Mouse (Mus musculus) cerebellum, adult 2 months (tissue): ENCODE data around the gene Gm19345. TPM values are rescaled to one million over a fixed set of nuclear protein-coding genes. Genes with fewer than 3 reads are reported as not detected.
A peak's percentile ranks its signal among the peaks of the same experiment; 100 is the strongest.

ENCODE experiments used
- DNase-seq, 2 experiments: peaks; one replicate each; pipeline ENCODE4 v3.0.0; 2021
- H3K27ac ChIP-seq: fragments of 200-500 bp; 2 replicates; pipeline ENCODE4 v1.5.1; 2012; ENCODE audit warnings: low read length, control low read depth, inconsistent platforms; ENCODE audit not compliant: insufficient read depth
- H3K27me3 ChIP-seq: fragments of 200-500 bp; 2 replicates; pipeline ENCODE4 v1.6.1; 2012; ENCODE audit warnings: inconsistent platforms, mild to moderate bottlenecking, low read length, moderate library complexity; ENCODE audit not compliant: control insufficient read depth, insufficient read depth
- H3K4me1 ChIP-seq: fragments of 200-500 bp; 2 replicates; pipeline ENCODE4 v1.6.1; 2011; ENCODE audit warnings: low read length; ENCODE audit not compliant: control insufficient read depth, insufficient read depth
- H3K4me3 ChIP-seq: fragments of 200-500 bp; replicated peaks from 2 replicates; pipeline ENCODE3; 2011; ENCODE audit warnings: mild to moderate bottlenecking, low read depth, low read length, control low read depth; ENCODE audit not compliant: insufficient read depth
- CTCF ChIP-seq: fragments of 200-500 bp; IDR thresholded peaks from 2 replicates; pipeline ENCODE4 v1.5.1; 2011; ENCODE audit warnings: low read depth, mild to moderate bottlenecking, control low read depth, low read length, moderate library complexity, borderline replicate concordance; ENCODE audit not compliant: insufficient read depth
- POLR2A ChIP-seq: fragments of 200-500 bp; IDR thresholded peaks from 2 replicates; pipeline ENCODE4 v1.6.1; 2011; ENCODE audit warnings: low read length, control low read depth, borderline replicate concordance; ENCODE audit not compliant: insufficient read depth
- WGBS: fragments of 180-500 bp; shearing (Covaris S2); methylation state at CpG from one replicate; pipeline ENCODE4 v1.1.7; 2018; 5-methylcytosine and 5-hydroxymethylcytosine counted together
- polyA plus RNA-seq: library from polyadenylated mRNA; depleted of rRNA; stranded (reverse); fragments of >200 nt; gene quantifications from 2 replicates; pipeline ENCODE4 v1.2.3, GENCODE M21; 2012

Gm19345 gene
- polyA plus RNA-seq, 1 experiment = 8.2 TPM

DNA sequence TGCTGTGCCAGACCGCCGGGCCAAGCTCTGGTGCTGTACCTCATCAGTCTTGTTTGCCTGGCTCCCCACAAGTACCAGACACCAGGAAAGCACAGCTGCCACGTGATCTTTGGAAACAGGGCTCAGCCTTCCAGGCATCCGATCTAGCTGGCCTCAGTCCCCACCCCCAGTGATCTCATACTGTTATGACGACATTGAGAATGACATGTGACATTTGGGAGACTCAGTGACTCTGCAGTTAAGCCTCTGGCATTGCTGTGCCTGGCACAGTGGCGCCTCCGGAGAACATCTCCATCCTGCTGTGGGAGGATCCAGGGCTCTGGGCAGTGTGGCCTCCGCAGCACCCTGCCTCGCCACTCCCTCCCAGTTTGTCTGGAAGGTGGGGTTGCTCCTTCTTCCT lies 20.0 kb upstream of the Gm19345 start:
- H3K27ac ChIP-seq = no peak overlapping the region
- H3K27me3 ChIP-seq = no peaks in the 10 kb centered on the region
- no peak for DNase-seq
- peaks cover 6% of the 10 kb centered on the region; the same call in 1 of the 2 replicates for H3K4me1 ChIP-seq
- H3K4me3 ChIP-seq = no peak overlapping the region
- TF ChIP-seq POLR2A (no peak), CTCF (no peak)
- WGBS = 28% methylated on average over 9 of the region's 9 CpGs

DNA sequence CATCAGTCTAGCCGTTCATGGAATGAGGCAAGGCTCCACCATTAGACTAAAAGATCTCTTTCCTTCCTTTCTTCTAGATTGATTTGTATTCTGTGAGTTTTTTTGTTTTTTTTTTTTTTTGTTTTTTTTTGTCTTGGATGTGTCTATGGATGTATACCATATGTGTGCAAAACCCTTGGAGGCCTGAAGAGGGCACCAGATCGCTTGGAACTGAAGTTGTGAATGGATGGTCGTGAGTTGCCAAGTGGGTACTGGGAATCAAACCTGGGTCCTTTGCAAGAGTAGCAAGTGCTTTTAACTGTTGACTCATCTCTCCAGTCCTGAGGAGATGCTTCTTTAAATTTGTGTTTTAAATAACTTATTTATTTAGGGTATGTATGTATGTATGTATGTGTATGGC lies 17.7 kb upstream of the Gm19345 start:
- H3K27me3 ChIP-seq = no peaks in the 10 kb centered on the region
- H3K4me3 ChIP-seq = no peak overlapping the region
- H3K4me1 ChIP-seq = peaks cover 6% of the 10 kb centered on the region; the same call in 1 of the 2 replicates
- DNase-seq = no peak
- no peak overlapping the region for H3K27ac ChIP-seq
- WGBS = 66% methylated on average over 3 of the region's 3 CpGs
- TF ChIP-seq CTCF (no peak), POLR2A (no peak)

DNA sequence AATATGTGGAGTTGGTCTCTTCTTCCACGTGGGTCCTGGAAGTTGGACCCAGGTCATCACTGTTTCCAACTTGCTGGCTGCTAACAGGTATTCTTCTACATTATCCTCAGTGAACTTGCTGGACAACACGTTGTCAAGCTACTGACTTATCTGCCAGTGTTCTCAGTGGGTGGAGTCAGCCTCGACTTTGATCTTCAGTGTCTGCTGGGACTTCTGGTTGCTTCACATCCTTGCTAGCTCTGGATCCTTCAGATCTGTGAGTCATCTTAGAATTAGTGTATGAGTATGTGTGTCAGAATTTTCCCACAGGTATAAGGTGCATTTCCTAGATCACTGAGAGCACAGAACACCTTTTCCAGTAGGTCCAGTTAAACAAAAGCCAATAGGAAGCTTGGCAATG lies 15.0 kb upstream of the Gm19345 start:
- no peak for TF ChIP-seq POLR2A
- TF ChIP-seq CTCF = no peak

DNA sequence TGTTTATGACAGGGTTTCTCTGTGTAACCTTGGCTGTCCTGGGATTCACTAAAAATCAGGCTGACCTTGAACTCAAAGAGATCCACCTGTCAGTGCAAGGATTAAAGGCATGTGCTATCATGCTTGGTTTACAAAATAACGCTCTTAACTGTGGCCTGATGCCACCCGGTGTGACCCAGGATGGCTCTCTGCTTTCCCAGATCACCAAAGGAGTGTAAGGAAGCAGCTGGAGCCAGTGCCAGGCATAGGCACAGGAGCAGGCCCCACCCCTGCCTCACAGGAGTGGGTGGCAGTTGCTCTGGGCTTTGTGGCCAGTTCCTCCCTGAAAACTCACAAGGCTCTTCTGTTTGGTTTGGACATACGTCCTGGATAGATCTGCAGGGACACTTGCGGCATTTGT lies 11.4 kb upstream of the Gm19345 start:
- no peak for DNase-seq
- Histone ChIP-seq H3K27me3 (no peaks in the 10 kb centered on the region), H3K4me3 (no peak overlapping the region), H3K27ac (no peak overlapping the region), H3K4me1 (no peaks in the 10 kb centered on the region)
- TF ChIP-seq CTCF = no peak
- TF ChIP-seq POLR2A = no peak
- 70% methylated on average over 4 of the region's 4 CpGs for WGBS

More for the DNA sequence above, 15.0 kb upstream of the Gm19345 start:
- no peak overlapping the region for H3K27ac ChIP-seq
- no peak overlapping the region for H3K4me3 ChIP-seq
- no peaks in the 10 kb centered on the region for H3K4me1 ChIP-seq
- no peak for DNase-seq
- WGBS = 57% methylated on average over 3 of the region's 3 CpGs
- no peaks in the 10 kb centered on the region for H3K27me3 ChIP-seq

DNA sequence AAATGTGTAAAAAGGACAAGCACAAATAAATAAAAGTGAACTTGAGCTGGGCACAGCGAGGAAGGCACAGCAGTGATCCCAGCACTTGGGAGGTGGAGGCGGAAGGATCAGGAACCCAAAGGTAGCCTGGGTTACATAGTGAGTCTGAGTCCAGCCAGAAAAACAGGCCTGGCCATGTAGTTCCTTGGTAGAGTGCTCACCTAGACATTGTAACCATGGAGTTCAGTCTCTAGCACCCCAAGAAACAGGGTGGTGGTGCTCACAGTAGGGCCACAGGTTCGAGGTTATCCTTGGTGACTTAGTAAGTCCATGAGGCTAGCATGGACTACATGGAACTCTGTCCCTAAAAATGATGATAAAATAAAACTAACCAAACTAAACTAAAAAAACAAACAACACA lies 10.9 kb upstream of the Gm19345 start:
- no peaks in the 10 kb centered on the region for H3K27me3 ChIP-seq
- 79% methylated on average over 3 of the region's 3 CpGs for WGBS
- no peak overlapping the region for H3K4me3 ChIP-seq
- H3K4me1 ChIP-seq = no peaks in the 10 kb centered on the region
- no peak for DNase-seq
- TF ChIP-seq POLR2A (no peak), CTCF (no peak)
- H3K27ac ChIP-seq = no peak overlapping the region

DNA sequence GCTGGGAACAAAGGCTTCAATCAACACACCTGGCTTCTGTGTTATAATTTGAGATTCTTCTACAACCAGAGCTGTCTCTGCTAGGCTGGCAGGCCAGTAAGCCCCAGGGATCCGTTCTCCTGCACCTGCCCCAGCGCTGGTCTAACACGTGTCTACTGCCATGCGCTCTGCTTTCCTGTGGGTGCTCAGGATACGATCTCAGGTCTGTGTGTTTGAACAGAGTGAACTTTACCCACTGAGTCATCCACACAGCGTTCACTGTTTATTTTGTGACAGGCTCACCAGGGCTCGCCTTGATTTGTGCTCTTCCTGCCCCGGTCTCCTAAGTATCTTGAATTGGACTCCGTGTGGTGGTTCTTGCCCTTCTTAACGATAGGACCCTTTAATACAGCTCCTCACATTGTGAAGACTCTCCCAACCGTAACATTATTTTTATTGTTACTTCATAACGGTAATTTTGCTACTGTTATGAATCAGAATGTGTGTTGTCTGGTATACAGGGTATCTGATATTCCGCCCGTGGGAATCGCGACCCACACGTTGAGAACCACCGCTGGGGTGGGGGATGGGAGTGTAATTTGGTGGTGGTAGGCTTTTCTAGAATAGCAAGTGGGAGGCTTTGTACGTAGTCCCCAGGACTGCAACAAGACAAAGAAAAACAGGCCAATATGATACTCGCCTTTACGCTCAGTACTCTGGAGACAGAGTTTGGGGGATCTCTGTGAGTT lies 10.0 kb upstream of the Gm19345 start:
- H3K27me3 ChIP-seq = no peaks in the 10 kb centered on the region
- DNase-seq = no peak
- H3K4me3 ChIP-seq = no peak overlapping the region
- WGBS = 74% methylated on average over 21 of the region's 21 CpGs
- H3K4me1 ChIP-seq = no peaks in the 10 kb centered on the region
- H3K27ac ChIP-seq = no peak overlapping the region
- TF ChIP-seq CTCF (no peak), POLR2A (no peak)

DNA sequence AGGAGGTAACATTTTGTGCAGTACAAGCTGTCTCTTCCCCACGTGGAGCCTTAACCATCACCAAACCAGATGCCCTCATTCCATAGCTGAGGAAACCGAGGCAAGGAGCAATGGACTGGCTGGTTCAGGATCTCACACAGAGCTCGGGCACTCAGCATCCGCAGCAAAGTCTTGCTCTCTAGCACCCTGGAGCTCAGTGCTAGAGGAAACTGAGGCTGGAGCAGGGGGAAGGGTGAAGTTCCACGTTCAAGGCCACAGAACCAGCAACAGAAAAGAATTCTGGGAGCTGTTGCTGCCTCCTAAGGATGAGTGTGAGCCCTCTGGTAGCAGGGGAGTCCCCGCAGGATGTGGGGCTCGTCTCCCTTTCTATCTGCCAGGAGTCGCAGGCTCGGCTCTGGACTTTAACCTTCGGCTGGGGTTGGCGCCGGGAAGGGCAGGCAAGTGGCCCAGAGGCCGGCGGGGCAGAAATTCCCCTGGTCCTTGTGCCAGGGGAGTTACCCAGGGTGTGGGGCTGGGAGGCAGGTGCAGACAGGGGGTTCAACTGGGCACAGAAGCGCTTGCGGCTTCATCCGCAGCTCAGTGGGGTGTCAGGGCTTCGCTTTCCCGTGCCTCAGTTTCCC lies 8.8 kb upstream of the Gm19345 start:
- no peaks in the 10 kb centered on the region for H3K4me1 ChIP-seq
- TF ChIP-seq CTCF (no peak), POLR2A (no peak)
- 28% methylated on average over 19 of the region's 19 CpGs for WGBS
- no peaks in the 10 kb centered on the region for H3K27me3 ChIP-seq
- H3K27ac ChIP-seq = no peak overlapping the region
- no peak overlapping the region for H3K4me3 ChIP-seq
- no peak for DNase-seq

DNA sequence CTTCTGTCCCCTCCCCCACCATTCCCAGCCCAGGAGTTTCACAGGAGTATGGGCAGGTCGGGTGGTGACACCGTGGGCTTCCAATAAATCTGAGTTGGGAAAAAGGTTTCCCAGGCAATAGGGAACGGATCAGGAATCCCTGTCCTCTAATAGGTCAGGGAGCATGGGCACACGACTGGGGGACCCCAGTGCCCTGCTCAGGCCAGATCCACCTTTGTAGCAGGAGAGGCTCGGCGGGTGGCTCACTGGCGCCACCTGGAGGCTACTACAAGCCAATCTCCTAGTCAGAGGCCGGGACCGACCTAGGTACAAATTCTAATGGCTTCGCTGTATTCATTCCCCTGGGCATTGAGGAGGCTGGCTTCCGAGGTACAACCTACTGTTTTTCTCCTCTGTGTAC lies 8.2 kb upstream of the Gm19345 start:
- H3K4me1 ChIP-seq = no peaks in the 10 kb centered on the region
- TF ChIP-seq CTCF (peak; percentile 60), POLR2A (no peak)
- 4% methylated on average over 11 of the region's 11 CpGs for WGBS
- no peak overlapping the region for H3K4me3 ChIP-seq
- no peak overlapping the region for H3K27ac ChIP-seq
- H3K27me3 ChIP-seq = no peaks in the 10 kb centered on the region
- peak in 1 of 2 experiments; percentile 43 for DNase-seq

DNA sequence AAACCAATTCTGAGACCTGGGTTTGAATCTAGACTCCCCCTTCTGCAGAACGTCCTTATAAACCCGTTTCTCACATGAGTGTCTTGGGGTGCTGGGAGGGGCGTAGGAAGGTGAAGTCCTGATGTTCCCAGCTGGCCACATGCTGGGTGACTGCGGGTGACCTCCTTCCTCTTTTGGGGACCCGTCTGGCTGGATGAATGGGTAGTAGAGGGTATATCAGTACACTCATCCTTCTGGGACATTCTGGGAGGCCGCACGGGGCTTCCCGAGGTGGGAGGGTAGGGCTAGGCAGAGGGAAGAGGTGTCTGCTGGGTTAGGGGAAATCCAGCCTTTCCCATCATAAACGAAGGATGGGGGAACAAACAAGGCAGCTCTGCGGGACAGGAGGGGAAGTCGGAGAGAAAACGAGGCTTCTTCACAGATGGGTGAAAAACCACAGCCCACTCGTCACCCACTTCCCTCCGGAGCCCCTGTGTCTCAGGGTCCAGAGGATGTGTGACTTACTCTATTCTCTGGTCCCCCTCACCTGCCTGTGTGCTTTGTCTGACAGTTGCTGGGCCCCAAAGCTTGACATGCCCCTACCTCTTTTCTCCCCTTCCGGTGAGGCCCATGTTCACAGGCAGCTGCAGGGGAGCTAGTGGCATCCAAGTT lies 7.2 kb upstream of the Gm19345 start:
- H3K4me3 ChIP-seq = no peak overlapping the region
- H3K27ac ChIP-seq = no peak overlapping the region
- 67% methylated on average over 15 of the region's 15 CpGs for WGBS
- no peak for TF ChIP-seq POLR2A
- no peak for TF ChIP-seq CTCF
- no peak for DNase-seq
- no peaks in the 10 kb centered on the region for H3K4me1 ChIP-seq
- H3K27me3 ChIP-seq = no peaks in the 10 kb centered on the region
